Mouse (Mus musculus) layer of hippocampus, adult 6 months (tissue): ENCODE data around the gene Inhbe. TPM values are rescaled to one million over a fixed set of nuclear protein-coding genes. Genes with fewer than 3 reads are reported as not detected.

Source experiments
- long read RNA-seq, 2 experiments: library from polyadenylated mRNA; unstranded; transcript quantifications; one replicate each; pipeline ENCODE4 v2.0.0; 2019 to 2020
- polyA plus RNA-seq: library from polyadenylated mRNA; unstranded; fragments of <200 nt; fragmentation: Nextera tagmentation; gene quantifications from 2 replicates; pipeline ENCODE4 v1.2.3, GENCODE M21; 2021

Inhbe gene
- polyA plus RNA-seq = not detected in 2 replicates
- long read RNA-seq, experiment 1 = 0 reads
- long read RNA-seq, experiment 2 = 0 reads

DNA sequence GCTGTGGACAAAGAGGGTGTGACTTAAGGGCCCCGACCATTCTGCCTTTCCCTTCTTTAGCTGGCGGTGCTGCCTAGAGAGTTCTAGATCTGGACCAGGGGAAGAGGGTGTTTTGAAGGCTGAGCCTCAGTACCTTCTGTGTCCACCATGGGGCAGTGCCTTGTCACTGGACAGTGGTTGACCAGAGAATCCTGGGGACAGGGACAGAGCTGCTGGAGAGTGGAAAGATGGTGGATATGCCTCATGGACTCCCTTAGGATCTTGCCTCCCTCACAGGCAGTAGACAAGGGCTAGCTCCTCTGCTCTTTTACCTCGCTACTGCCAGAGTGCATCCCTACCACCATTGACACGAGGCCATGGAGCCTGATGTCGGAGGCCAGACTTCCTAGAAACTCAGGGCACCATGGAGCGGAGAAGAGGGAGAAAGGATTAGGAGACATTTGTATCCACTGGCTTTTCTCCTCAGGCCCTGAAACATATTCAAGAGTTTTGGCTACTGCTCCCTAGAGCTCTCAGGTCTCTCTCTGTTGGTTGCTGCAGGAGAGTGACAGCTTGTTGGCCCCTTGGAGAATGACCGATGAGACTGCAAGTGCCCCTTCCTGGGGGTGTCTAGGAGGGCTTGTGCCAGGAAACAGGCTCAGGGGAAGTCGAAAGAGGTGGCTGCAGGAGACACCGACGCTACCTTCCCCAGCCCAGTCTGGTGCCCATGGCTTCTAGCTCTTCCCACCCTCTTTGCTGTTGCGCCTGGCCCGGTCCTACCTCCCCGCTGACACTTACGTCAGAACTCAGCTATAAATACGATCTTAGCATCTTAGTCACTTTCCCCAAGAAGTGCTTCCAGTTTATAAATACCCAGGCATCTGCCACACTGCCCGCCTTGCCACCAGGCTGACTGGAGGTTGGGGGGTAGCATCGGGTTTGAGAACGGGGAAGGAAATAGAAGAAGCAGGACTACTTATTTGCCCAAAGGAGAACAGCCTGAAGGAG is at the start of gene Inhbe:
TSS of gene Inhbe (minus strand) at position 503 of the 987 bp plus-strand sequence.

DNA sequence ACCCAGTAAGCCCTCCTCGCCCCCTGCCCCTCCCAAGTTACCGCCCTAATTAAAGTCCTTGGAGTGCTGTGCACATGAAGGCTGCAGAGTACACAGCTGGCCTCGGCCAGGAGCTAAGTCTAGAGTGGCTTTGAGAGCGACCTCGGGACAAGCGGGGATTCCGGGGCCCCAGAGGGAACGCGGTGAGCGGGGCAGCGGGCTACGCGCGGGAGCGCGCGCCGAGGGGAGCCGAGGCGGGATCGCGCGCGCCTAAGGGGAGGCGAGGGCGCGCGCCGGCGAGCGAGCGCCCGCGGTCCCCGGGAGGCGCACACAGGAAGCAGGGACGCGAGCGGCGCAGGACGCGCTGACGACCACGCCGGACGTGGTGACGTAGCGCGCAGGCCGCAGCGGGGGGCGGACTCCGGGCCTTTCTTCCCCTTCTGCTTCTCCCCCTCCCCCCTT is 26.1 kb upstream of the Inhbe start, which contains the start of gene R3hdm2:
TSS of gene R3hdm2 (plus strand) at position 77 of the 441 bp plus-strand sequence.

DNA sequence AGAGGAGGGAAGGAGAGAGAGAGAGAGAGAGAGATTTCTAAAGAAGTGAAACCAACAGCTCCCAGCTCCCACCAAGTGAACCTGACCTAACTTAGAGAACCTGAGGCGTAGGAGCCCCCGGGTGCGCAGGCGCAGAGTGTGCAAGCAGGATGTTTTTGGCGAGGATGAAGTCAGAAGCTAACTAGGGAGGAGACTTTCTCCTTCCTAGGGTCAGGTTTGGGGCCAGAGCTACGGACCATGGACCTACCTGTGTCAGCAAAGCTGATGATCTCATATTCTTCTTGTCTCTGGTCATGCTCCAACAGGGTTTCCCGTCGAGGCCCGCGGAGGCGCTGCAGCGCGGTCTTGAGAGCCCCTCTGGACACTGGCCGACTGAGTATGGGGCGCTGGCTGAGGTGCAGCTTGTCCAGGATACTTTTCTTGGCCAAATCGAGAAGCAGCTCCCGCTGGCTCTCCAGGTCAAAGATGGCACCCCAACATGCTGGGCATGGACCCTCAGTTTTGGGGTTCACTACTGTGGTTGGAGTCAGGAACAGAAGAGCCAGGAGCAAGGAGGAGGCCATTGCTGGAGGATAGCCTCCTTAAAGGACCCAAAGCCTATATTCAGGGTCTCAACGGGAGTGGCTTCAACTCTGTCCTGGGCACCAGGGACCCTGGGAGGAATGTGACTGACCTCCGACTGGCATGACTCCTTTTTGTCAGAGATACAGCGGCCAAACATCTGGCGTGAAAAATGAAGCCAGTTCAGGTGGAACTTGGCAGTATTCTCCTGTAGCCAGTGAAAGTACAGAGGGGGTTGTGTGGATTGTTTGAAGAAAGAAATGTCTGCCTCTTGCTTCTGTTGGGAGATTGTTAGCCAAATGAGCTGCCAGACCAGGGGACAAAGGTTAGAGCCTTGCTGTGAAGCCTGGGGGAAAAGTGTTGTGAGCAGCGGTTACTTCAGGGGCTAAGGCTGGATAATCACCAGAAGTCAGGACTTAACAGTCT is 15.9 kb upstream of the Inhbe start, which contains the start of gene Inhbc:
TSS of gene Inhbc (minus strand) at position 598 of the 987 bp plus-strand sequence.

DNA sequence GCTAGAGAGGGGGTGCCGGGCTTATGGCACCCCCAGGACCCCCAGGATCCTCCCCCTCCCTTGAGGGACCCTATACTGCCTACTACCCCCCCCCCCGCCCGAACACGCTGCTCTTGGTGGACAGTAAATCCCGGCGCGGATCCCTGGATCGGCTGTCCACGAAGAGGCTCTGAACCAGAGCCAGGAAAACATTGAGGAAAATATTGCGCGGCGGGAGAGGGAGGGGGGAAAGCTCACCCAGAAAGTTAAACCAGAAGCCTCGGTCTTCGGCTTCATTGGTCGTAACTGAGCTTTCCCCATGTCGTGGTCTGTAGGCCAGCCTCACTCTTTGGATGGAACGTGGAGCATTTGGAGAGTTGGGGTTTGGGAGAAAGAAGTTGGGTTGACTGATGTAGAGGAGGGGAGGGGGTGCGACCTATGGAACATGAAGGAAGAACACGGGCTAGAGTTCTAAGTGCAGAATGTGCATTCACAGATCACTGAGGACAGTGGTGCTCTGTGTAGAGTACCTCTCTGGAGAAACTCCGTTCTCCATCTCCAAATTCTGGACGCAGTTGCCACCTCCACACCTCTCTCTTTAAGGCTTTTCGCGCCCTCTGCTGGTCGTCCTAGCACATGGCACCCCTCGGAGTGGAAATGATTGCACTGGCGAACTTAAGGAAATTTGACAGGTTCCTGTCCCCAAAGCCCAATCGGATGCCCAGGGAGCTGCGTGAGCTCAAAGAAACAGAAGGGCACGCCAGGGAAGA is 12.1 kb downstream of the Inhbe start, which contains the start of gene Gli1:
TSS of gene Gli1 (minus strand) at position 84 of the 749 bp plus-strand sequence.

DNA sequence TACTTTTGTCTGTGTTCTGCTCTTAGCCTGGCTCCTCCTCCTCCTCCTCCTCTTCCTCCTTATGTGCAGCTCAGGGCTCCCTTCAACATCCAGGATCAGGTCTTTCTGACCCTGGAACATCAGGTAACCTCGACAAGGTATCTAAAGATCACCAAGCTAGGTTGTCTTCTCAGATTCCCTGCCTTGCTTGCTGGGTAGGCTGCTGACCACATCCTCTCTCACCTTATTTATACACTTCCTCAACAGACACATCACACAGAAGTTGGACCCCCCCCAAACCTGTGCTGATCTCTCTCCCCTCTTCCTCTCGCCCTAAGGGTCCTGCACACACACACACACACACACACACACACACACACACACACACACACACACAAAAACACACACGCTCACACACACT is 32.6 kb downstream of the Inhbe start, which contains the start of gene Arhgap9:
TSS of gene Arhgap9 (plus strand) at position 344 of the 400 bp plus-strand sequence.

DNA sequence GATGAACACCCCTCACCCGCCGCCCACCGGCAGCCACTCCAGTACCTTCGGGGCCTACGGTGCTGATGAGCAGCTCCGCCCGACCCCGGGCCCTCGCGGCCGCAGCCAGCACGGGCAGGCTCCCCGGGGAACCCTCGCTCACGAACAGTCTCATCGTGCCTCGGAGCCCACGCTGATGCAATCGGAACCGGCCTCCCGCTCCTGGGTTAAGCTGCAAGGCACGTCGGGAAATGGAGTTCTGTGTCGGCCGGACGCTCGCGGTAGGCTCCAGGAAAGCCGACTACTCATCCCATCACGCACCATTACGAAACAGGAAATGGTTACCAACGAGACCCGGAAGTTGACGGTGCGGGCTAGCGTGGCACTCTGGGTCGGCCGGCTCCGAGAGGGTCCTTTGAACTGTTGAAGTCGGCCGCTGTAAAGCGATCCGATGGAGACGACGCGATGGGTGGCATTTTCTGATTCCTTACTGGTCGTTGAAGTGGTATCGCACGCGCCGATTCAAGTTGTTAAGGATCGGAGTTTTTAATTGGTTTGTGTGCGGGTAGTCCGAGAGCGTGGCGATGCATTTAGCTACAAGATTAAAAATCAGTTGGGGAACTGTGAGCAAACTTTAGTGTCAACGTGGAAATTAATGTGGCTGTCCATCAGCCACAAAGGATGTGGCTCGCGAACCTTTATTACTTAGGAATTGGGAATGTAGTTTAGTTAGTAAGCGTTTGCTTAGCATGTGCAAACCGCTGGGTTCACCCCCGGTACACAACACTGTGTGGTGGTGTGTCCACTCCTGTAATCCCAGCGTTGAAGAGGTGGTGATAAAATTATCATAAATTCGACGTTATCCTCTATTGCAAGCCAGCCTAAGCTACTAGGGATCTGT is 42.5 kb downstream of the Inhbe start, which contains the start of gene Mars:
TSS of gene Mars (minus strand) at position 311 of the 880 bp plus-strand sequence.

Other genes starting within 250 kb of the Inhbe start
- 24.9 and 33.0 TPM in 2 replicates for gene Os9, start 233.3 kb downstream of the Inhbe start, polyA plus RNA-seq
- gene B4galnt1, start 189.2 kb downstream of the Inhbe start, polyA plus RNA-seq = 86.3 and 104 TPM in 2 replicates
- 2.6 and 2.7 TPM in 2 replicates for gene Slc26a10, start 173.8 kb downstream of the Inhbe start, polyA plus RNA-seq
- gene Arhgef25, start 164.3 kb downstream of the Inhbe start, polyA plus RNA-seq = 33.4 and 33.7 TPM in 2 replicates
- gene Dtx3, start 158.7 kb downstream of the Inhbe start, polyA plus RNA-seq = 6.5 and 8.7 TPM in 2 replicates
- 76.9 and 80.5 TPM in 2 replicates for gene Pip4k2c, start 142.8 kb downstream of the Inhbe start, polyA plus RNA-seq
- 133 and 152 TPM in 2 replicates for gene Kif5a, start 91.1 kb downstream of the Inhbe start, polyA plus RNA-seq
- 237 and 276 TPM in 2 replicates for gene Dctn2, start 88.0 kb downstream of the Inhbe start, polyA plus RNA-seq
- 3.0 and 3.7 TPM in 2 replicates for gene Mbd6, start 65.4 kb downstream of the Inhbe start, polyA plus RNA-seq
- 49.6 and 52.6 TPM in 2 replicates for gene Mars, start 42.6 kb downstream of the Inhbe start, polyA plus RNA-seq
- gene Arhgap9, start 32.4 kb downstream of the Inhbe start, polyA plus RNA-seq = 0.45 and 0.73 TPM in 2 replicates
- 0.05 TPM in 1 of 2 replicates, not detected in the other for gene Gli1, start 12.4 kb downstream of the Inhbe start, polyA plus RNA-seq
- not detected in 2 replicates for gene Inhbc, start 16.0 kb upstream of the Inhbe start, polyA plus RNA-seq
- gene R3hdm2, start 25.9 kb upstream of the Inhbe start, polyA plus RNA-seq = 41.5 and 45.4 TPM in 2 replicates
- gene Stac3, start 147.3 kb upstream of the Inhbe start, polyA plus RNA-seq = not detected in 2 replicates
- 3.8 and 6.6 TPM in 2 replicates for gene Ndufa4l2, start 160.6 kb upstream of the Inhbe start, polyA plus RNA-seq
- 15.5 and 17.2 TPM in 2 replicates for gene Shmt2, start 168.0 kb upstream of the Inhbe start, polyA plus RNA-seq
- 0.56 and 0.95 TPM in 2 replicates for gene Nxph4, start 180.1 kb upstream of the Inhbe start, polyA plus RNA-seq